Mouse (Mus musculus) intestine, postnatal 0 days (tissue): ENCODE measurements at regions not wholly inside any gene's neighbourhood (a gene's known extent, or its start where the extent isn't known, plus 50 kb on each side); places are given as distances from the start of the nearest gene placed in this dataset.

ENCODE experiments used
- ATAC-seq: fragments of 200-750 bp; cut with Nextera tagmentation; 2 replicates; pipeline ENCODE4 v1.8.0; 2017; ENCODE audit warnings: mild to moderate bottlenecking, moderate TSS enrichment, moderate library complexity
- H3K27ac ChIP-seq: fragments of 300-500 bp; sonication (generic); 2 replicates; pipeline ENCODE4 v1.5.1; 2014; ENCODE audit warnings: mild to moderate bottlenecking, low read depth, low read length, moderate library complexity
- H3K27me3 ChIP-seq: fragments of 300-500 bp; sonication (generic); replicated peaks from 2 replicates; pipeline ENCODE4 v1.6.1; 2014; ENCODE audit warnings: low read length, mixed read lengths; ENCODE audit not compliant: control insufficient read depth, insufficient read depth
- H3K36me3 ChIP-seq: fragments of 300-500 bp; sonication (generic); 2 replicates; pipeline ENCODE4 v1.6.1; 2014; ENCODE audit warnings: mild to moderate bottlenecking, moderate library complexity; ENCODE audit not compliant: control insufficient read depth, insufficient read depth
- H3K4me1 ChIP-seq: fragments of 300-500 bp; sonication (generic); replicated peaks from 2 replicates; pipeline ENCODE4 v1.6.1; 2014; ENCODE audit warnings: antibody characterized with exemption, low read length, mixed read lengths; ENCODE audit not compliant: control insufficient read depth, insufficient read depth
- H3K4me2 ChIP-seq: fragments of 300-500 bp; sonication (generic); replicated peaks from 2 replicates; pipeline ENCODE4 v1.6.1; 2014; ENCODE audit warnings: low read depth, mild to moderate bottlenecking, moderate library complexity
- H3K4me3 ChIP-seq: fragments of 300-500 bp; sonication (generic); 2 replicates; pipeline ENCODE4 v1.5.1; 2014; ENCODE audit warnings: low read depth, low read length
- H3K9ac ChIP-seq: fragments of 300-500 bp; sonication (generic); 2 replicates; pipeline ENCODE4 v1.6.1; 2014; ENCODE audit warnings: mild to moderate bottlenecking, low read depth, low read length
- H3K9me3 ChIP-seq: fragments of 300-500 bp; sonication (generic); 2 replicates; pipeline ENCODE4 v1.6.1; 2016; ENCODE audit warnings: mixed run types; ENCODE audit not compliant: control insufficient read depth
- CTCF ChIP-seq: sonication (generic); IDR thresholded peaks from 2 replicates; pipeline ENCODE4 v1.5.1; 2016; ENCODE audit warnings: low read depth, mild to moderate bottlenecking, control low read depth, antibody characterized with exemption, moderate library complexity
- WGBS: fragments of 180-500 bp; shearing (Covaris S2); extraction: QIAGEN DNeasy Blood & Tissue Kit; methylation state at CpG from one replicate; pipeline ENCODE4 v1.1.7; 2014; 5-methylcytosine and 5-hydroxymethylcytosine counted together

DNA sequence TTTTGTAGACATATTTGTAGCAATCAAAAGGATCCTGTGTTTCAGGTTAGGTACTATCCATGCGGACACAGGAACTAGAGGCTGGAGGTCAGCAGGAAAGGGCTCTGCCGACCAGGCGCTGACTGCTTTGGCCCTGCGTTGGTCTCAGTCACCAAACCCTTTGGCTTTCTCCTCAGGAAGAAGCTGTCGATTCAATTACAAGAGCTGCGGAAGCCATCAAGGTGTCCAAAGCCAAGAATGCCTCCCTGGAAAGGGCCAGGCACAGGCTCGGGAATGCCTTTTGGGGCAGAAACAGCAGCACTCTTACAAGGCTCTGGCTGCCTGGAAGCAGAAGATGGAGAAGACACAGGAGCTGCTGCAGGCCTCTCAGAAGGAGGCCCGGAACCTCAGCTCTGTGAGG is 205.2 kb upstream of the Ift57 start:
- Histone ChIP-seq H3K27ac (no peak overlapping the region), H3K9ac (no peak overlapping the region), H3K4me1 (no peaks in the 10 kb centered on the region), H3K36me3 (no peaks in the 10 kb centered on the region), H3K4me3 (no peak overlapping the region), H3K27me3 (no peaks in the 10 kb centered on the region), H3K9me3 (no peaks in the 10 kb centered on the region), H3K4me2 (no peak overlapping the region)
- no peak for ATAC-seq
- 88% methylated on average over 8 of the region's 8 CpGs for WGBS
- no peak for TF ChIP-seq CTCF

DNA sequence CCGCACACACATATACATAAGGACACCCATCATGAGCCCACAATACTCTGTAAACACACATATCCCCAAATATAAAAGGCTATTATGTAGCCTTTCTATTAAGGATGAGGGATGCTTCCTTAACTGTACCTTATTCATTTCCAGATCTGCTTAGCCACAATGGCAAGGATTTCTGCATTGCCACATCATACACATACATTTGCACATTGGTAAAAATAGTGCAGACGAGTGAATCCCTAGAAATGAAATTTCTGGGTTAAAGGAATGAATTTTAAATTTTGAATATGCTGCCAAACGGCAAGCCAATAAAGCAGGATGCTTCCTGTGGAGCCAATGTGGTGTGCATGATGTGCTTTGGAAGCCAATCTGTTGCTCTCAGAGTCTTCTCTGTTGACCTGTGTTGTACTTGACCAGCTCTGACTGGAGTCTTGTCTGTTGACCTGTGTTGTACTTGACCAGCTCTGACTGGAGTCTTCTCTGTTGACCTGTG is 201.5 kb upstream of the Ift57 start:
- TF ChIP-seq CTCF: no peak
- Histone ChIP-seq H3K36me3 (no peaks in the 10 kb centered on the region), H3K27me3 (no peaks in the 10 kb centered on the region), H3K4me2 (no peak overlapping the region), H3K27ac (no peak overlapping the region), H3K4me3 (no peak overlapping the region), H3K9me3 (no peaks in the 10 kb centered on the region), H3K9ac (no peak overlapping the region), H3K4me1 (no peaks in the 10 kb centered on the region)
- no peak for ATAC-seq
- WGBS: 85% methylated on average over 3 of the region's 3 CpGs

DNA sequence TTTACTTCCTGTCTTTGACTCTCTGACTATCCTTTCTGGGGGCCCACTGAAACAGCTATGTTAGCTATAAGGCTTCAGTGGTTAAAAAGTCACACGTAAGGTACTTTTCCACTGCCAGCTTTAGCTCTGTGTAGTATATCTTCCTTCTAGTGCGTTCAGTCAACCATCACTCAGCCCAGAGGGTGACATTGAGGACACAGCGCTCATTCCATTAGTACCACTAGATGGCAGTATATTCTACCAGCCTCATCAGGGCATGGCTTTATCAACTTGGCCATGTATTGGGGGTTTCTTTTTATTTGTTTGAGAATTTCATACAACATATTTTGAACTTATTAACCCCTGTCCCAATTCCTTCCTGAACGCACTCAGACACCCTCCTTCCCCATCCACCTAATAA is 198.2 kb upstream of the Ift57 start:
- Histone ChIP-seq H3K27ac (no peak overlapping the region), H3K4me1 (no peaks in the 10 kb centered on the region), H3K9me3 (no peaks in the 10 kb centered on the region), H3K27me3 (no peaks in the 10 kb centered on the region), H3K9ac (no peak overlapping the region), H3K36me3 (no peaks in the 10 kb centered on the region), H3K4me3 (no peak overlapping the region), H3K4me2 (no peak overlapping the region)
- TF ChIP-seq CTCF: peak; percentile 88
- no peak for ATAC-seq
- 32% methylated on average over 4 of the region's 4 CpGs for WGBS

GRCm38 (mm10) chr16:49503897-49504413 is 195.1 kb upstream of the Ift57 start:
- H3K4me2 ChIP-seq: peak overlapping the region; percentile 35; the same call in 1 of the 2 replicates
- 64% methylated on average over 14 of the region's 14 CpGs for WGBS

DNA sequence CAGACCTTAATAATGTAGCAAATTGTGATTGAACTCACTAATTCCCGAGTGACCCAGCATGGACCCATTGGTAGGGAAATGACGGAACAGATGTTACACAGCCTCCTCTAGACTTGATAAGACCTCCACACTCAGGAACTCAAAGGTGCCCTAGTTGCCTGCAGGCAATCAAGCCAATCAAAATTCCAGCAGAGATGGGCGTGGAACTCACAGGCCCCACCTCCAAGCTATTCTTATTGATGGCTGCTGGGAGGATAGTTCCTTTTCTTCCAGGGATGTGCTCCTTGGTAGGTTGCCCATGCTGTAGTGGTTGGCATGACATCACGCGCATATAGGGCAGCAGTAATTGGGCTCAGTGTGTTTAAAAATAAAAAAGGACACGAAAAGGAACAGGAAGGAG is 194.4 kb upstream of the Ift57 start:
- TF ChIP-seq CTCF: no peak
- Histone ChIP-seq H3K4me1 (no peaks in the 10 kb centered on the region), H3K27ac (no peak overlapping the region), H3K9ac (no peak overlapping the region), H3K4me2 (no peak overlapping the region), H3K36me3 (no peaks in the 10 kb centered on the region), H3K4me3 (no peak overlapping the region), H3K27me3 (no peaks in the 10 kb centered on the region), H3K9me3 (no peaks in the 10 kb centered on the region)
- WGBS: 86% methylated on average over 6 of the region's 6 CpGs
- no peak for ATAC-seq

More at GRCm38 (mm10) chr16:49503897-49504413, 195.1 kb upstream of the Ift57 start:
- TF ChIP-seq CTCF: no peak
- Histone ChIP-seq H3K4me1 (no peaks in the 10 kb centered on the region), H3K36me3 (no peaks in the 10 kb centered on the region), H3K27me3 (no peaks in the 10 kb centered on the region), H3K9me3 (no peaks in the 10 kb centered on the region), H3K9ac (no peak overlapping the region), H3K4me3 (no peak overlapping the region), H3K27ac (no peak overlapping the region)
- ATAC-seq: no peak

- ATAC-seq: no peak
- no peaks in the 10 kb centered on the region for H3K4me1 ChIP-seq
- H3K27me3 ChIP-seq: no peaks in the 10 kb centered on the region
- no peaks in the 10 kb centered on the region for H3K9me3 ChIP-seq
- no peak overlapping the region for H3K4me2 ChIP-seq
- H3K27ac ChIP-seq: no peak overlapping the region
- H3K9ac ChIP-seq: no peak overlapping the region
- no peak overlapping the region for H3K4me3 ChIP-seq
- TF ChIP-seq CTCF: no peak
- WGBS: 75% methylated on average over 9 of the region's 9 CpGs
- no peaks in the 10 kb centered on the region for H3K36me3 ChIP-seq
Measured at GRCm38 (mm10) chr16:49505271-49505670, 193.8 kb upstream of the Ift57 start.

- Histone ChIP-seq H3K27ac (no peak overlapping the region), H3K27me3 (no peaks in the 10 kb centered on the region), H3K9ac (no peak overlapping the region), H3K4me1 (no peaks in the 10 kb centered on the region), H3K9me3 (no peaks in the 10 kb centered on the region), H3K4me2 (no peak overlapping the region), H3K36me3 (no peaks in the 10 kb centered on the region), H3K4me3 (no peak overlapping the region)
- no peak for ATAC-seq
- TF ChIP-seq CTCF: no peak
- 94% methylated on average over 3 of the region's 3 CpGs for WGBS
Measured at GRCm38 (mm10) chr16:49518844-49519243, 180.2 kb upstream of the Ift57 start.
